Mouse (Mus musculus): ENCODE results near the gene Csnk1d. TPM values are rescaled to one million over a fixed set of nuclear protein-coding genes. Genes with fewer than 3 reads are reported as not detected.

Gene Csnk1d
- polyA plus RNA-seq, 1 experiment, result 49.2 TPM

GRCm38 (mm10) chr11:120959066-120959465, 32.1 kb downstream of the Csnk1d start:
- 98% methylated on average over 18 of the region's 18 CpGs for WGBS
- no peak overlapping the region for H3K4me3 ChIP-seq (ENCODE audit: extremely low read depth, insufficient read depth, insufficient read length)

GRCm38 (mm10) chr11:120957731-120958257, 33.3 kb downstream of the Csnk1d start:
- peaks cover 15% of the 10 kb centered on the region for H3K36me3 ChIP-seq (ENCODE audit: control insufficient read depth, insufficient read depth, low read length)
- WGBS, result 50% methylated on average over 15 of the region's 15 CpGs
- no peaks in the 10 kb centered on the region for H3K27me3 ChIP-seq (ENCODE audit: control insufficient read depth, insufficient read depth, low read length)
- no peak for DNase-seq (ENCODE audit: low read depth in 1 of 2, low spot score in 2 of 2)
- no peak for TF ChIP-seq CTCF (IDR thresholded peaks at IDR 0.05; ENCODE audit: extremely low read depth, insufficient read depth, insufficient read length, insufficient replicate concordance)
- 0 out of 2 replicates have a peak overlapping the region, but pooled peaks have one; percentile 19 for H3K27ac ChIP-seq (ENCODE audit: insufficient read depth, low read length)
- H3K4me1 ChIP-seq (ENCODE audit: control insufficient read depth, insufficient read depth, insufficient read length), result 0 out of 2 replicates have a peak, but pooled peaks cover 4% of the 10 kb centered on the region
- no peak overlapping the region for H3K4me3 ChIP-seq (ENCODE audit: extremely low read depth, insufficient read depth, insufficient read length)

More at GRCm38 (mm10) chr11:120959066-120959465, 32.1 kb downstream of the Csnk1d start:
- Histone ChIP-seq H3K27me3 (ENCODE audit: control insufficient read depth, insufficient read depth, low read length) (no peaks in the 10 kb centered on the region), H3K36me3 (ENCODE audit: control insufficient read depth, insufficient read depth, low read length) (peaks cover 24% of the 10 kb centered on the region), H3K4me1 (ENCODE audit: control insufficient read depth, insufficient read depth, insufficient read length) (0 out of 2 replicates have a peak, but pooled peaks cover 4% of the 10 kb centered on the region), H3K27ac (ENCODE audit: insufficient read depth, low read length) (no peak overlapping the region)
- DNase-seq (ENCODE audit: low read depth in 1 of 2, low spot score in 2 of 2), result no peak
- no peak for TF ChIP-seq POLR2A (IDR thresholded peaks at IDR 0.05; ENCODE audit: low read depth, low read length)
- no peak for TF ChIP-seq CTCF (IDR thresholded peaks at IDR 0.05; ENCODE audit: extremely low read depth, insufficient read depth, insufficient read length, insufficient replicate concordance)

GRCm38 (mm10) chr11:120957052-120957451, 34.1 kb downstream of the Csnk1d start:
- peaks cover 7% of the 10 kb centered on the region for H3K36me3 ChIP-seq (ENCODE audit: control insufficient read depth, insufficient read depth, low read length)
- WGBS, result 85% methylated on average over 8 of the region's 8 CpGs

GRCm38 (mm10) chr11:120955701-120956100, 35.4 kb downstream of the Csnk1d start:
- 98% methylated on average over 8 of the region's 8 CpGs for WGBS
- Histone ChIP-seq H3K4me1 (ENCODE audit: control insufficient read depth, insufficient read depth, insufficient read length) (peaks cover 8% of the 10 kb centered on the region; the same call in 1 of the 2 replicates), H3K4me3 (ENCODE audit: extremely low read depth, insufficient read depth, insufficient read length) (no peak overlapping the region), H3K27ac (ENCODE audit: insufficient read depth, low read length) (no peak overlapping the region), H3K27me3 (ENCODE audit: control insufficient read depth, insufficient read depth, low read length) (no peaks in the 10 kb centered on the region), H3K36me3 (ENCODE audit: control insufficient read depth, insufficient read depth, low read length) (peaks cover 5% of the 10 kb centered on the region)
- no peak for TF ChIP-seq CTCF (IDR thresholded peaks at IDR 0.05; ENCODE audit: extremely low read depth, insufficient read depth, insufficient read length, insufficient replicate concordance)
- no peak for TF ChIP-seq POLR2A (IDR thresholded peaks at IDR 0.05; ENCODE audit: low read depth, low read length)
- no peak for DNase-seq (ENCODE audit: low read depth in 1 of 2, low spot score in 2 of 2)

More at GRCm38 (mm10) chr11:120957052-120957451, 34.1 kb downstream of the Csnk1d start:
- no peak overlapping the region for H3K27ac ChIP-seq (ENCODE audit: insufficient read depth, low read length)
- H3K4me3 ChIP-seq (ENCODE audit: extremely low read depth, insufficient read depth, insufficient read length), result no peak overlapping the region
- no peak for DNase-seq (ENCODE audit: low read depth in 1 of 2, low spot score in 2 of 2)
- 0 out of 2 replicates have a peak, but pooled peaks cover 4% of the 10 kb centered on the region for H3K4me1 ChIP-seq (ENCODE audit: control insufficient read depth, insufficient read depth, insufficient read length)
- no peaks in the 10 kb centered on the region for H3K27me3 ChIP-seq (ENCODE audit: control insufficient read depth, insufficient read depth, low read length)
- TF ChIP-seq POLR2A (IDR thresholded peaks at IDR 0.05; ENCODE audit: low read depth, low read length) (no peak), CTCF (IDR thresholded peaks at IDR 0.05; ENCODE audit: extremely low read depth, insufficient read depth, insufficient read length, insufficient replicate concordance) (no peak)

- TF ChIP-seq POLR2A (IDR thresholded peaks at IDR 0.05; ENCODE audit: low read depth, low read length) (no peak), CTCF (IDR thresholded peaks at IDR 0.05; ENCODE audit: extremely low read depth, insufficient read depth, insufficient read length, insufficient replicate concordance) (no peak)
- Histone ChIP-seq H3K36me3 (ENCODE audit: control insufficient read depth, insufficient read depth, low read length) (peaks cover 5% of the 10 kb centered on the region), H3K27me3 (ENCODE audit: control insufficient read depth, insufficient read depth, low read length) (no peaks in the 10 kb centered on the region), H3K4me3 (ENCODE audit: extremely low read depth, insufficient read depth, insufficient read length) (no peak overlapping the region), H3K27ac (ENCODE audit: insufficient read depth, low read length) (no peak overlapping the region), H3K4me1 (ENCODE audit: control insufficient read depth, insufficient read depth, insufficient read length) (peaks cover 7% of the 10 kb centered on the region; the same call in 1 of the 2 replicates)
- 90% methylated on average over 5 of the region's 5 CpGs for WGBS
- DNase-seq (ENCODE audit: low read depth in 1 of 2, low spot score in 2 of 2), result no peak
Observed at GRCm38 (mm10) chr11:120954936-120955335, 36.2 kb downstream of the Csnk1d start.

GRCm38 (mm10) chr11:120951731-120952730, 39.1 kb downstream of the Csnk1d start:
- H3K36me3 ChIP-seq (ENCODE audit: control insufficient read depth, insufficient read depth, low read length), result peaks cover 3% of the 10 kb centered on the region; the same call in 1 of the 2 replicates
- peaks cover 11% of the 10 kb centered on the region; the same call in 1 of the 2 replicates for H3K4me1 ChIP-seq (ENCODE audit: control insufficient read depth, insufficient read depth, insufficient read length)
- no peak overlapping the region for H3K4me3 ChIP-seq (ENCODE audit: extremely low read depth, insufficient read depth, insufficient read length)
- WGBS, result 88% methylated on average over 9 of the region's 9 CpGs
- 0 out of 2 replicates have a peak, but pooled peaks cover 6% of the 10 kb centered on the region for H3K27me3 ChIP-seq (ENCODE audit: control insufficient read depth, insufficient read depth, low read length)
- no peak overlapping the region; the same call in 1 of the 2 replicates for H3K27ac ChIP-seq (ENCODE audit: insufficient read depth, low read length)
- no peak for DNase-seq (ENCODE audit: low read depth in 1 of 2, low spot score in 2 of 2)
- TF ChIP-seq POLR2A (IDR thresholded peaks at IDR 0.05; ENCODE audit: low read depth, low read length) (no peak), CTCF (IDR thresholded peaks at IDR 0.05; ENCODE audit: extremely low read depth, insufficient read depth, insufficient read length, insufficient replicate concordance) (no peak)

All from spleen, adult 2 months (tissue).